Mouse (Mus musculus): ENCODE results near the gene Jak2. TPM values are rescaled to one million over a fixed set of nuclear protein-coding genes. Genes with fewer than 3 reads are reported as not detected.

The Jak2 gene
- total and polyA plus RNA-seq, 3 experiments, result 9.4 to 150 (median 132) TPM

DNA sequence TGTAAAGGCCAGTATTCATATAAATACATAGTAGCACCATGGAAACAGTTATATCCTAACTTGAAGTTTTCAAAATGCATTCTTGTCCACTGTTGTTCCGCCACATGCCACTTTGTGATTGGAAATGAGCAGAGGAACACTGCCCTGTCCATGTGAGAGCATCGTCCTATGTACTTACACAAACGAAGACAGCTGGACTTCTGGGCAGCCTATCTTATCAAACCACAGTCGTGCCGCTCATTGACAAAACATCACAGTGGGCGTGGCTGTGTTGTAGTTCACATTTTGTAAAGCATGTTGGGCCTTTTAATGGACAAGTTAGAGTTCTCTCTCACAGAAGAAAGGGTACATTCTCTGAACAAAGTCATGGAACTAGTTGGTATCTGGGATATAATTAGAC is 18.9 kb upstream of the Jak2 start:
- H3K9me3 ChIP-seq (replicated peaks), result no peaks in the 10 kb centered on the region
- ATAC-seq (ENCODE audit: extremely low read depth, insufficient number of reproducible peaks, low FRiP score, poor library complexity, severe bottlenecking) (no peak), DNase-seq (ENCODE audit: low spot score) (no peak)
- H3K36me3 ChIP-seq (replicated peaks), result no peaks in the 10 kb centered on the region
- TF ChIP-seq GATA1 (IDR thresholded peaks at IDR 0.05; ENCODE audit: borderline replicate concordance, low read length), result no peak
- TF ChIP-seq CTCF (IDR thresholded peaks at IDR 0.05; ENCODE audit: low read depth, low read length), result no peak
- TF ChIP-seq POLR2AphosphoS5 (IDR thresholded peaks at IDR 0.05; ENCODE audit: insufficient replicate concordance, low read depth, low read length), result no peak
- no peak for TF ChIP-seq TAL1 (conservative IDR thresholded peaks at IDR 0.05; ENCODE audit: low read depth, low read length)
- no peak for TF ChIP-seq GATA2 (IDR thresholded peaks at IDR 0.05; ENCODE audit: borderline replicate concordance, low read depth, low read length)
- peaks cover 68% of the 10 kb centered on the region for H3K4me1 ChIP-seq (ENCODE audit: insufficient read depth, low read depth, low read length)
- H3K27me3 ChIP-seq (ENCODE audit: insufficient read depth, low read length), result no peaks in the 10 kb centered on the region
- H3K4me3 ChIP-seq (ENCODE audit: low read depth, low read length), result no peak overlapping the region

DNA sequence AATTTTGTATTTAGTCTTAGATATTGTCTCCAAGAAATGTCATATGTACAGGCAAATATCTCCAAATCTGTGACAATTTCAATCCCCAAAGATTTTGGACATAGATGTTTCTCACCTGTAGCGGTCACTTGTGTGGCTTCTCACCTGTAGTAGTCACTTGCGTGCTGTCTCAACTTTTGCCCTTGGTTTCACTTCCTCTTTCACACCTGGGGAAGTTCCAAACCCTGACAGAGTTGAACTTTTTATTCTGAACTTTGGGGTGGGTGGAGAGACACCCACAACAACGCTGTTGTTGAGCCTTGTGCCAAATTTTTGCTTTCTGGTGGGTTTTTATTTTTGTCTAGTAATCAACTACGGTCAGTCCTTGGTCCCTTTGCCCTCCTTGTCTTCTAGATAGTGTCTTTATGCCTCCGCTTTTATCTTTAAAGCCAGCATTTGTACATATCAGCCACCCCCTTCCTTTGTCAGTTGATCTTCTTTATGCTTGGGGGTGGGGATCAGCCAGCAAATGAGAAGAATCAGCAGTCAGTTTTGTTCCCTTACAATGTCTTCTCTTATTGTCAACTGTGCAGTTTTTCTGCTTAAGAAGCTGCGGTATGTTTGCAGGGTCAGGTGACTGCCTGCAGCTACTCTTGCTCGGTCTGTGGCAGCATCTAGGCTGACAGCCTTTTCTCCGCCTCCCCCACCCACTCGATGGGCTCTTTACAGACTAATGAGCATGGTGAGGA is 14.8 kb upstream of the Jak2 start:
- DNase-seq (ENCODE audit: low spot score) (no peak), ATAC-seq (ENCODE audit: extremely low read depth, insufficient number of reproducible peaks, low FRiP score, poor library complexity, severe bottlenecking) (peak; percentile 72)

DNA sequence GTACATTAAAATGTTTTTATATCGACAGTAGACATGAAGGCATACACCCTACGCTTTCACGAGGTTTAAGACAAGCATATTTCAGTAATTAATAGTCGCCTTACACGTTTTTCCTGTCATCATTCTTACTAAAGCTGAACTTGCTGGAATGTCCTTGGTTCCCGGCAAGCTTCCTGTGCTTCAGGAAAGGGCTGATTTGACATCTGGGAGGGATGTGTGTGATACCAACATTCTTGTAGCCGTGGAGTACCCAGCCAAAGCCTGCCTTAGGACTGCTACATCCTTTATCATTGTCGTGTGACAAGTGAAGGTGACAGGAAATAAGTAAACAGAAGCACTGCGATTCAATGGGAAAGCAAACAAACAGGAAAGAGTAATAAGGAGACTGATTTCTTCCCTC is 13.5 kb upstream of the Jak2 start:
- no peak for TF ChIP-seq CTCF (IDR thresholded peaks at IDR 0.05; ENCODE audit: low read depth, low read length)
- no peak for TF ChIP-seq GATA2 (IDR thresholded peaks at IDR 0.05; ENCODE audit: borderline replicate concordance, low read depth, low read length)
- TF ChIP-seq TAL1 (conservative IDR thresholded peaks at IDR 0.05; ENCODE audit: low read depth, low read length), result no peak
- no peak for TF ChIP-seq GATA1 (IDR thresholded peaks at IDR 0.05; ENCODE audit: borderline replicate concordance, low read length)
- TF ChIP-seq POLR2AphosphoS5 (IDR thresholded peaks at IDR 0.05; ENCODE audit: insufficient replicate concordance, low read depth, low read length), result no peak
- Histone ChIP-seq H3K4me3 (ENCODE audit: low read depth, low read length) (no peak overlapping the region), H3K36me3 (replicated peaks) (no peaks in the 10 kb centered on the region), H3K27me3 (ENCODE audit: insufficient read depth, low read length) (no peaks in the 10 kb centered on the region), H3K4me1 (ENCODE audit: insufficient read depth, low read depth, low read length) (peaks cover 70% of the 10 kb centered on the region), H3K9me3 (replicated peaks) (no peaks in the 10 kb centered on the region)
- no peak for ATAC-seq (ENCODE audit: extremely low read depth, insufficient number of reproducible peaks, low FRiP score, poor library complexity, severe bottlenecking)
- no peak for DNase-seq (ENCODE audit: low spot score)

More for the DNA sequence above, 14.8 kb upstream of the Jak2 start:
- H3K27me3 ChIP-seq (ENCODE audit: insufficient read depth, low read length), result no peaks in the 10 kb centered on the region
- no peaks in the 10 kb centered on the region for H3K36me3 ChIP-seq (replicated peaks)
- peak overlapping the region; percentile 57; the same call in 1 of the 2 replicates for H3K4me3 ChIP-seq (ENCODE audit: low read depth, low read length)
- H3K9me3 ChIP-seq (replicated peaks), result no peaks in the 10 kb centered on the region
- H3K4me1 ChIP-seq (ENCODE audit: insufficient read depth, low read depth, low read length), result peaks cover 75% of the 10 kb centered on the region
- TF ChIP-seq GATA1 (IDR thresholded peaks at IDR 0.05; ENCODE audit: borderline replicate concordance, low read length) (no peak), CTCF (IDR thresholded peaks at IDR 0.05; ENCODE audit: low read depth, low read length) (no peak), POLR2AphosphoS5 (IDR thresholded peaks at IDR 0.05; ENCODE audit: insufficient replicate concordance, low read depth, low read length) (no peak), GATA2 (IDR thresholded peaks at IDR 0.05; ENCODE audit: borderline replicate concordance, low read depth, low read length) (no peak), TAL1 (conservative IDR thresholded peaks at IDR 0.05; ENCODE audit: low read depth, low read length) (peak; percentile 39; the same call in 1 of the 2 replicates)

DNA sequence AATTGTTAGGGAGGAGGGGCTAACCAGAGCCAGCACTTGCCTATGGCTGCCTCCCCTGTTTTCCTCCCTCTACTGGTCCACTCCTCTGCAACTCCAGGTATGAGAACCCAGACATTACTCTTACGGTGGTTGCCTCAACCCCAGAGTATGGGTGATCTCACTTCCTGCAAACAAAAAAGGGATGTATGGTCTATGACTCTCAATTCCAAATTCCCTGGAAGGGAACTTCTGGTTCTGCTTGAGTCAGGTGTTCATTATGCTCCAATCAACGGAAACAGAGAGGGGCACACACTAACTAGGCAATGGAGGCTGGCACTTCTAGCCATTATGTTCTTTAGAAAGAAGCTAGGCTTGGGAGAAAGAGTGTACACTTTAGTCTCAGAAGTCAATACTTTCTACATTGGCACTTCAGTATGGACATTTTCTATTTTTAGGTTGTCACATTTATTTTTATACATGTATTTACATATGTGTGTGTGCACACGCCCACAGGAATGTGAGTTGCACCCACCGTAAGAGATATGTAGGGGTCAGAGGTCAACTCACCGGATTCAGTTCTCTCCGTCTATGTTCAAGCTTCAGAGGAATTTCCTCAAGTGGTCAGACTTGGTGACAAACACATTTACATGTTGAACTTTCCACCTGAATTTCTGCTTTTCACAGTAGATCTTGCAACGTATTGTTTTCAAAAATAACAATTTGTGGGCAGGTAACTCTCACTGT is 12.0 kb upstream of the Jak2 start:
- no peak for DNase-seq (ENCODE audit: low spot score)
- H3K4me3 ChIP-seq (ENCODE audit: low read depth, low read length), result no peak overlapping the region; the same call in 1 of the 2 replicates
- TF ChIP-seq GATA1 (IDR thresholded peaks at IDR 0.05; ENCODE audit: borderline replicate concordance, low read length) (no peak), TAL1 (conservative IDR thresholded peaks at IDR 0.05; ENCODE audit: low read depth, low read length) (no peak), CTCF (IDR thresholded peaks at IDR 0.05; ENCODE audit: low read depth, low read length) (no peak), GATA2 (IDR thresholded peaks at IDR 0.05; ENCODE audit: borderline replicate concordance, low read depth, low read length) (no peak), POLR2AphosphoS5 (IDR thresholded peaks at IDR 0.05; ENCODE audit: insufficient replicate concordance, low read depth, low read length) (no peak)
- no peaks in the 10 kb centered on the region for H3K36me3 ChIP-seq (replicated peaks)
- no peak for ATAC-seq (ENCODE audit: extremely low read depth, insufficient number of reproducible peaks, low FRiP score, poor library complexity, severe bottlenecking)
- no peaks in the 10 kb centered on the region for H3K9me3 ChIP-seq (replicated peaks)
- no peaks in the 10 kb centered on the region; the same call in 1 of the 2 replicates for H3K27me3 ChIP-seq (ENCODE audit: insufficient read depth, low read length)
- peaks cover 63% of the 10 kb centered on the region for H3K4me1 ChIP-seq (ENCODE audit: insufficient read depth, low read depth, low read length)

DNA sequence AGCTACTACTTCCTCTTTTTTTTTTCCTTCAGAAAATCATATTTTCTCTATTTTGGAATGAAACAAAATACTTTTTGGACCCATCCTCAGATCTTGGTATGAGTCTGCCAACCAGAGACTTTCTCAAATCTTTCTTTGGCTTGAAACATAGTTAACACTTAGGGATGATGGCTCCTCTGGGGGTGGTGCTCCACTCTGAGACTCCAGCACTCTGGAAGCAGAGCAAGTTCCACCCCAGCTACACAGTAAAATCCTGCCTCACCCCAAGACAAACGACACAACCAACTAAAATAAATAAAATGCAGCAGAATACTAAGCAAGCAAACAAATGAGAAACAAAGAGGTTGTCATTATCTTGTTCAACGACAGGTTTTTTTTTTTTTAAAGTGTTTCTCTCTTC is 11.0 kb upstream of the Jak2 start:
- no peaks in the 10 kb centered on the region for H3K36me3 ChIP-seq (replicated peaks)
- H3K27me3 ChIP-seq (ENCODE audit: insufficient read depth, low read length), result no peaks in the 10 kb centered on the region; the same call in 1 of the 2 replicates
- H3K4me1 ChIP-seq (ENCODE audit: insufficient read depth, low read depth, low read length), result peaks cover 57% of the 10 kb centered on the region
- no peak for ATAC-seq (ENCODE audit: extremely low read depth, insufficient number of reproducible peaks, low FRiP score, poor library complexity, severe bottlenecking)
- TF ChIP-seq GATA1 (IDR thresholded peaks at IDR 0.05; ENCODE audit: borderline replicate concordance, low read length) (no peak), TAL1 (conservative IDR thresholded peaks at IDR 0.05; ENCODE audit: low read depth, low read length) (no peak), CTCF (IDR thresholded peaks at IDR 0.05; ENCODE audit: low read depth, low read length) (no peak), GATA2 (IDR thresholded peaks at IDR 0.05; ENCODE audit: borderline replicate concordance, low read depth, low read length) (no peak), POLR2AphosphoS5 (IDR thresholded peaks at IDR 0.05; ENCODE audit: insufficient replicate concordance, low read depth, low read length) (no peak)
- H3K4me3 ChIP-seq (ENCODE audit: low read depth, low read length), result no peak overlapping the region
- H3K9me3 ChIP-seq (replicated peaks), result no peaks in the 10 kb centered on the region
- no peak for DNase-seq (ENCODE audit: low spot score)

DNA sequence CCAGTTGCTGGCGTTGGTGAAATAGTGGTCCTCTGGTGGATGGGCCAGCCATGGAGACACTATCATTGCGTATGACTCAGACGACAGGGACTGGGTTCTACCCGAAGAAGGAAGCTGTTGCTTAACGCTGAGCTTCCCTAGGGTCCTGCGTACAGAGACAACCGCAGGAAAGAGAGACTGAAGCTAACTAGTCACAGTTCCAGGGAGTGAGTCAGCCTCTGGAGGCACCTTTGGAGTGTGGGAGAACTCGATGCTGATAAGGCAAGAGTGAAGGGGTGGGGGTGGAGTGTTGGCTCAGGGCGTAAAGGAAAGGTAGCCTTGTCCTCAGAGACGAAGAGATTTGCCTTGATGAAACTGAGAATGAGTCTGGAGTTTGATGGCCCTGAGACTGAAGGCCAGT is 10.0 kb upstream of the Jak2 start:
- no peaks in the 10 kb centered on the region; the same call in 1 of the 2 replicates for H3K27me3 ChIP-seq (ENCODE audit: insufficient read depth, low read length)
- no peak for ATAC-seq (ENCODE audit: extremely low read depth, insufficient number of reproducible peaks, low FRiP score, poor library complexity, severe bottlenecking)
- H3K4me1 ChIP-seq (ENCODE audit: insufficient read depth, low read depth, low read length), result peaks cover 48% of the 10 kb centered on the region
- no peaks in the 10 kb centered on the region for H3K36me3 ChIP-seq (replicated peaks)
- no peaks in the 10 kb centered on the region for H3K9me3 ChIP-seq (replicated peaks)
- DNase-seq (ENCODE audit: low spot score), result no peak
- no peak overlapping the region for H3K4me3 ChIP-seq (ENCODE audit: low read depth, low read length)
- no peak for TF ChIP-seq TAL1 (conservative IDR thresholded peaks at IDR 0.05; ENCODE audit: low read depth, low read length)
- TF ChIP-seq GATA2 (IDR thresholded peaks at IDR 0.05; ENCODE audit: borderline replicate concordance, low read depth, low read length), result no peak
- no peak for TF ChIP-seq POLR2AphosphoS5 (IDR thresholded peaks at IDR 0.05; ENCODE audit: insufficient replicate concordance, low read depth, low read length)

Measured in G1E (cell line).